8 mouse cellular contexts compared by ENCODE assay signal in genomic region chrX:36795424-36796162, GRCm38 (mm10). TPM values are rescaled to one million over a fixed set of nuclear protein-coding genes. Genes with fewer than 3 reads are reported as not detected.
DNase-seq lines count a peak whose midpoint lies in the region; ATAC-seq and TF ChIP-seq lines count a peak whose summit lies in the region.

Gene Slc25a5, plus strand, starts transcription at chrX:36795651.

- H3K9me3 ChIP-seq in erythroblast, embryonic 14.5 days (ENCODE audit: control insufficient read depth, low read length), result peaks cover 10% of the 10 kb centered on the region
- H3K9me3 ChIP-seq in heart, embryonic 12.5 days (replicated peaks), result no peaks in the 10 kb centered on the region
- H3K9me3 ChIP-seq in kidney, postnatal 0 days (replicated peaks; ENCODE audit: low read length), result no peaks in the 10 kb centered on the region

- H3K79me2 ChIP-seq in liver, adult 2 months (ENCODE audit: control insufficient read depth, insufficient read depth, low read length), result no peaks in the 10 kb centered on the region

- no peak for TF ChIP-seq CTCF in brain, embryonic 14.5 days (IDR thresholded peaks at IDR 0.05; ENCODE audit: borderline replicate concordance, extremely low read depth, insufficient read depth, insufficient read length)
- no peak for TF ChIP-seq CTCF in kidney, postnatal 0 days (IDR thresholded peaks at IDR 0.05; ENCODE audit: low read depth)
- no peak for TF ChIP-seq CTCF in liver, adult 2 months (IDR thresholded peaks at IDR 0.05; ENCODE audit: low read depth, low read length)

- peak within 1 kb of the TSS; percentile 90 for H3K9ac ChIP-seq in heart, embryonic 12.5 days
- H3K9ac ChIP-seq in kidney, postnatal 0 days (ENCODE audit: low read depth, low read length), result peak within 1 kb of the TSS; percentile 71
- peak within 1 kb of the TSS; percentile 91 for H3K9ac ChIP-seq in liver, adult 2 months (ENCODE audit: low read depth, low read length)

- WGBS in heart, embryonic 12.5 days, result 16% methylated on average over 41 of the region's 41 CpGs
- 25% methylated on average over 41 of the region's 41 CpGs for WGBS in kidney, postnatal 0 days
- under 1% methylated on average over 41 of the region's 41 CpGs for WGBS in liver, adult 2 months

- H3K4me3 ChIP-seq in erythroblast, embryonic 14.5 days (replicated peaks), result peak within 1 kb of the TSS; percentile 91
- H3K4me3 ChIP-seq in heart, embryonic 12.5 days, result peak within 1 kb of the TSS; percentile 81
- H3K4me3 ChIP-seq in kidney, postnatal 0 days (replicated peaks; ENCODE audit: low read depth, low read length), result peak within 1 kb of the TSS; percentile 54
- H3K4me3 ChIP-seq in liver, adult 2 months (ENCODE audit: insufficient read depth, low read depth, low read length), result peak within 1 kb of the TSS; percentile 74

- H3K4me1 ChIP-seq in erythroblast, embryonic 14.5 days (ENCODE audit: control insufficient read depth), result peaks cover 20% of the 10 kb centered on the region
- H3K4me1 ChIP-seq in heart, embryonic 12.5 days (replicated peaks), result 0 out of 2 replicates have a peak, but pooled peaks cover 3% of the 10 kb centered on the region
- no peaks in the 10 kb centered on the region for H3K4me1 ChIP-seq in kidney, postnatal 0 days (replicated peaks; ENCODE audit: insufficient read depth, low read length)
- H3K4me1 ChIP-seq in liver, adult 2 months (ENCODE audit: control insufficient read depth, insufficient read depth, low read length), result peaks cover 2% of the 10 kb centered on the region; the same call in 1 of the 2 replicates

- H3K4me2 ChIP-seq in heart, embryonic 12.5 days, result peak within 1 kb of the TSS; percentile 68
- H3K4me2 ChIP-seq in kidney, postnatal 0 days (ENCODE audit: low read length), result peak within 1 kb of the TSS; percentile 54

- peak within 1 kb of the TSS; percentile 91 for H3K27ac ChIP-seq in heart, embryonic 12.5 days (ENCODE audit: poor library complexity, severe bottlenecking)
- peak within 1 kb of the TSS; percentile 90 for H3K27ac ChIP-seq in kidney, postnatal 0 days
- peak within 1 kb of the TSS; percentile 96 for H3K27ac ChIP-seq in liver, adult 2 months (replicated peaks; ENCODE audit: insufficient read depth, low read depth, low read length)

- peak; percentile 39; the same call in 1 of the 2 replicates for TF ChIP-seq POLR2A in brain, embryonic 14.5 days (IDR thresholded peaks at IDR 0.05; ENCODE audit: borderline replicate concordance, extremely low read depth, insufficient read depth, insufficient read length, poor library complexity, severe bottlenecking)
- peak; percentile 90; the same call in 1 of the 2 replicates for TF ChIP-seq POLR2A in liver, adult 2 months (IDR thresholded peaks at IDR 0.05; ENCODE audit: extremely low read depth, insufficient read depth, low read length)

- peak; percentile 90 for DNase-seq in CD4-positive helper T cell, adult 2 months (ENCODE audit: low read depth, low spot score)
- DNase-seq in brain, embryonic 14.5 days (ENCODE audit: low read depth), result peak; percentile 91
- peak; percentile 88 for DNase-seq in kidney, postnatal 0 days (ENCODE audit: low spot score)
- DNase-seq in liver, adult 2 months (ENCODE audit: extremely low read depth, low read depth, low spot score), result peak; percentile 68
- peak; percentile 86 to 89 for DNase-seq in spleen, postnatal 4 days (ENCODE audit: low spot score in 2 of 2)

- H3K36me3 ChIP-seq in erythroblast, embryonic 14.5 days (ENCODE audit: control insufficient read depth), result peaks cover 22% of the 10 kb centered on the region
- peaks cover 12% of the 10 kb centered on the region for H3K36me3 ChIP-seq in heart, embryonic 12.5 days
- H3K36me3 ChIP-seq in kidney, postnatal 0 days (ENCODE audit: insufficient read depth, low read length), result no peaks in the 10 kb centered on the region
- peaks cover 13% of the 10 kb centered on the region for H3K36me3 ChIP-seq in liver, adult 2 months (ENCODE audit: control insufficient read depth, insufficient read depth, low read length)

- peak; percentile 93 for ATAC-seq in heart, embryonic 12.5 days (ENCODE audit: insufficient number of reproducible peaks, low FRiP score)
- peak; percentile 94 for ATAC-seq in kidney, postnatal 0 days (replicated peaks; ENCODE audit: low FRiP score, low read depth)
- peak; percentile 91 for ATAC-seq in monocyte, adult 5-6 weeks (replicated peaks; ENCODE audit: insufficient number of reproducible peaks, low FRiP score, low TSS enrichment, poor library complexity, severe bottlenecking)

- no peaks in the 10 kb centered on the region for H3K27me3 ChIP-seq in erythroblast, embryonic 14.5 days (ENCODE audit: control insufficient read depth)
- no peaks in the 10 kb centered on the region for H3K27me3 ChIP-seq in heart, embryonic 12.5 days (replicated peaks)
- no peaks in the 10 kb centered on the region for H3K27me3 ChIP-seq in kidney, postnatal 0 days (ENCODE audit: insufficient read depth, low read length)
- H3K27me3 ChIP-seq in liver, adult 2 months (ENCODE audit: control insufficient read depth, insufficient read depth, low read length), result no peaks in the 10 kb centered on the region

RNA-seq across cellular contexts. Expression of gene Slc25a5, which starts in this region (rescaled TPM):
- polyA plus RNA-seq in brain, embryonic 14.5 days (2012; rRNA removed), result 477 and 533 TPM in 2 replicates
- polyA plus RNA-seq in erythroblast, embryonic 14.5 days (2012), result 2.4 and 2.7 TPM in 2 replicates
- 989 and 1,024 TPM in 2 replicates for polyA plus RNA-seq in heart, embryonic 12.5 days (2016; fragmentation: Nextera tagmentation; extraction: Ambion mirVana)
- polyA plus RNA-seq in kidney, postnatal 0 days (2015; fragmentation: Nextera tagmentation; extraction: Ambion mirVana), result 1,543 and 1,561 TPM in 2 replicates
- total RNA-seq in liver, adult 2 months (2014; rRNA removed), result 748 and 759 TPM in 2 replicates
- 693 and 735 TPM in 2 replicates for polyA plus RNA-seq in liver, adult 2 months (2012; rRNA removed)
- total RNA-seq in monocyte, adult 5-6 weeks (2017), result 373 to 641 TPM (median 606 TPM) in 3 replicates

Comparison
In these comparisons a context has a peak if more than half of its experiments do, and no peak if none do; other contexts are left out.
1. Peak in every context shown above with its lines: DNase-seq, ATAC-seq, H3K4me3 ChIP-seq and H3K27ac ChIP-seq.
2. RNA of gene Slc25a5 (polyA plus RNA-seq): 1,543 to 1,561 TPM in kidney, postnatal 0 days, 989 to 1,024 TPM in heart, embryonic 12.5 days, 693 to 735 TPM in liver, adult 2 months and 477 to 533 TPM in brain, embryonic 14.5 days; 2.4 to 2.7 TPM in erythroblast, embryonic 14.5 days; every median in the first group is over 100 times any median in the second.